Mouse (Mus musculus) cerebellum, postnatal 36 days (tissue): ENCODE data around the gene Rnf157.

Experiments used
- DNase-seq, 2 experiments: peaks; one replicate each; pipeline ENCODE4 v3.0.0; 2021 to 2022; ENCODE audit warnings: mixed read lengths in 2 of 2

Gene Rnf157

DNA sequence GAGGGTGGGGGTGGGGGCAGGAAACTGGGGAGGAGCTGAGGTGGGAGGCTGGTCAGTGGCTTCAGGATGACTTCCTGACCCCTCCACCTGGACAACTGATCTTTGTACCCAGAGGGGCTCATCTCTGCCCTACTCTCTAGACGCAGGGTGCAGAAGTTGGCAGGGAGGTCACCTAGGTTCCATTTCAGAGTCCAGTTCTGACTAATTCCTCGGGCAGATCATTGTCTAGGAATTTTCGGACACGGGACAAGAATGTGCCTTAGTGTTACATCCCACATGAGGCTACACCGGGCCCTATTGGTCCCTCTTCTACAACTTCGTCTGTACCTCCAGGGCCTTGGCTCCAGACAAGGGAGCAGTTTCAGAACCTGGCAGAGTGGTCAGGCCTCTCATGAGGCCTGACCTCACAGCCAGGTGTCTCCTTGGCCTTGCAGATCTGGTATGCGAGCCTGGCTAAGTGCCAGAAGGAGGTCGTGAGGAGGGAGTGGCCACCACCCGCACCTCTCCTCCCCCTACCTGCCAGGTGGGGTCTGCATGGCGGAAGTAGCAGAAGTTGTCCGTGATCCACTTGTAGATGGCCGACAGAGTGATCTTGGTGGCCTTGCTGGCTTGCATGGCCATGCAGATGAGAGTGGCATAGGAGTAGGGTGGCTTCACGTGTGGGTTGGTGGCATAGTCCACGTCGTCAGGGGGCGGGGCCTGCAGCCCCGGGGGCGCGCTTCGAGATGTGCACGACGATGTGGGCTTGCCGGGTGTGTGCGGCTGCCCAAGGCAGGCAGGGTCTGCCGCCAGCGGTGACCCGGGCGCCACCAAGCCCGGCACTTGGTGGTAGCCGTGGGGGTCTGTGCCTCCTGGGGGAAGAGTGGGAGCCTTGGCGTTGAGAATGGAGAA is 79.1 kb downstream of the Rnf157 start:
- no peak for DNase-seq

DNA sequence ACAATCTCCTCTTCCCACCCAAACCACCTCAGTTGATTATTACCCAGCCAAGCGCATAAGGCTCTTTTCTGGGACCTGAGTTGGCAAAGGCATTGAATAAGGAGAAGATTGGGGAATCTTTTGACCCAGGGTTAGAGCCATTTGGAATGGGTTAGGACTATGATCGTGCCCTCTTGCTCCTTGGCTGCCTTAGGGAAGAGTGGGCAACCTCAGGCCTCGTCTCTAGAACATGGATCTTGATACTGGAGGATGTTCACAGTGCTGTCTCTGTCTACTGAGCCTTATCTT is 79.9 kb downstream of the Rnf157 start:
- no peak for DNase-seq

DNA sequence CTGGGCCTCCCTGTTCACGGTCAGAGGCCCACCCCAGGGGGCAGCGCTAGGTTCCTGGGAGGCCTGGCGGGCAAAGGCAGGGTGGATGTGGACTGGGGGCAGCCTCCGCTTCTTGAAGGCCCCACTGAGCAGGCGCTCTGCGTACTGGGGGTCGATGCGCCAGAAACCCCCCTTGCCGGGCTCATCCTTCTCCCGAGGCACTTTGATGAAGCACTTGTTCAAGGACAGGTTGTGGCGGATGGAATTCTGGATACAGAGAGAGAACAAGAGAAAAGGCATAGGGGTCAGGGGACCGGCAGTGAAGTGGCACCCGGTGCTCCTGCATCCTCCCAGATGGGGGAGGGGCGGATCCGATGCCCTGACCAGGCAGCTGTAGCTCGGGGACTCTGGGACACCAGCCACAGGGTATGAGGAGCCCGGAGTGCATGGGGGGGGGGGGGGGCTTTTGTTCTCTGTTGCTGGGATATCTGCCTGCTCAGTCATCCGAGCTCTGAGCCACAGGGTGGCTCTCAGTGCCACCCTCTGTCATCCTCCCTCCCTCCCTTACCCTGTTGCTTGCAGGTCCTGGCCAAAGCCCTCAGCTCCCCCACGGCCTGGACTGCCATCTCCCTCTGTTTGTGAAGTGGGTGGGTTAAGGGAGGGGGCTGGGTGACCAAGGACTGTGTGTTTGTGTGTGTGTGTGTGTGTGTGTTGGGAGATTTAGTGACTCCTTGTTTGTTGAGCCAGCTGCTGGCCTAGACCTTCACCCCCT is 80.4 kb downstream of the Rnf157 start:
- peak in 1 of 2 experiments; percentile 28 for DNase-seq

GRCm38 (mm10) chr11:116330211-116330518 is 82.7 kb downstream of the Rnf157 start:
- DNase-seq = no peak

DNA sequence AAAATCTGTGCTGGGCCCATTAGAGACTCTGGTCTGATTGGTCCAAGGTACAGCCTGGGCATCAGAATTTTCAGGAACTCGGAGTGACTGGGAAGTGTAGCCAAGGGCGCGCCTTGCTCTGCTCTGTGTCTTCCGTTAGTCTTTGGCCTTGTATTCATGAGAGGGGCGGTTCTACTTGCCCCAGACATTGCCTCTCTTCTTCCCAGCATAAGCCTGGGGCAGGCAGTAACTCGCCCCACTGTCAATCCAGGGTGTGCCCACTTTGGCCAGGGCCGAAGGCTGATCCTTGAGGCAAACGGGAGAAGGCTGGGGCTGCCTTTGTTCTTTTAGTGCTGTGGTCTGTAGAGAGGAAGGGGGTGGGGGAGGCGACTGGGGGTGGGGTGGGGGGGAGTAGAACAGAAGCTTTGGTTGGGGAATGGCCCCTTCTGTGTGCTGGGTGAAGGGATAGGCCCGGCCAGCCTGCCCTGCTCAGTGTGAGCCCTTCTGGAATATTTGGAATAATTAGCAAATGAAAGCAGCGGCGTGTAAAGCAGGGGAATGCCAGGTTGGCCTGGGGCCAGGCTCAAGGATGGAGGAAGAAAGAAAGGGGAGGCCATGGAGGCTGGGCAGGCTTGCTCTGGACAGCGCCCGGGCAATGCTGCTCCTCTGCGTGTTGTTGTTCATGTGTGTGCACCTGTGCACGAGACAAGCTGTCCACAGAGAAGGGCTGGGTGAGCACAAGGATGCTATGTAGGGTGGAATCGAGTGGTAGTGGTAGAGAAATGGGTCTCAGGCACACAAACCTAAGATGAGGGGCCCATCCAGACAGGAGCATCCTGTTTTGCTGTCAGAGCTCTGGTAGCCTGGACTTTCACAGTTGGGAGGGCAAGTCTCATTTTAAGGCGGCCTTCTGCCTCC is 83.3 kb downstream of the Rnf157 start:
- peak in 1 of 2 experiments; percentile 22 for DNase-seq

DNA sequence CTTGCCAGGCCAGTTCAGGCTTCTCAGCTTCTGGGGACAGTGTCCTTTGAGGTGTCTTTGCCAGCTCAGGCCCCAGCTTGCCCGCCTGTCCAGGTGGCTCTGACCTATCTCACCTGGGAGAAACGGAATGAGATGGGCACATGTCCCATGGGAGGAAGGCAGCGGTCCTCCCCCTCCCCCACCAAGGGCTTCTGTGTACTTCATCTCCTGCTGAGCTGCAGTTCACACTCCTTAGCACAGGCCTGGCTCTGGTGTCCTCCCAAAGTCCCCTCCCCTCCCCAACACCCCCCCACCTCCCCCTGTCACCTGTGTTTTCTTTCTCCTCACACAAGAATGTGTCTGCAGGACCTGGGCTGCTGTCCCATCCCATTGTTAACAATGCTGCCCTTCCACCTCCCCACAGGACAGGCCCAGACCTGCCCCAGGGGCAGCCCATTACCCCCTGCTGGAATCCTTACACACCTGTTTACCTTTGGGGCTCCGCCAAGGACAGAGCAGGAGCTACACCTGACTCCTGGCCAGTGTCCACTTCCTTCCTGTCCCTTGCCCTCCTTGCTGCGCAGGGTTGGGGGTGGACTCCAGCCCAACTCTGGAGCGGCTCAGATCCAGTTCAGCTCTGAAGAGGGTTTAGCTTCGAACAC is 85.7 kb downstream of the Rnf157 start:
- no peak for DNase-seq

- DNase-seq = peak; percentile 81 to 87
Measured at GRCm38 (mm10) chr11:116318719-116319659, 93.8 kb downstream of the Rnf157 start.

- DNase-seq = no peak
Measured at GRCm38 (mm10) chr11:116312359-116312758, 100.5 kb downstream of the Rnf157 start.

DNA sequence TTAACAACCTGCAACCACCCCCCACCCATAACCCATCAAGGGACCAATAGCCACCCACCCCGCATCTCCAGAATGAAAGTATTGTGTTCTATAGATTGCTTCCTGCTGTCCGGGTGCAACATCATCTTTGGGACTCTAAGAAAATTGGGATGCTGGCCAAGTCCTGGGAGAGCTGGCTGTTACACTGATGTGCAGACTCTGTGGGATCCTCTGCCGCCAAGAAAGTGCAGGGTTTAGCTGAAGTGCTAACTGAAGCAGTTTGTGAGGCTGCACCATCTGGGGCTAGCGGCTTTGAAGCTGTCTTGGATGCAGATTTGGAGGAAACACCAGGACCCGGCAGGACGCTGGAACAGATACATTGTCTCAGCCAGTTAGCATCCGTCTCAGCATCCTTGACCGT is 101.7 kb downstream of the Rnf157 start:
- no peak for DNase-seq

DNA sequence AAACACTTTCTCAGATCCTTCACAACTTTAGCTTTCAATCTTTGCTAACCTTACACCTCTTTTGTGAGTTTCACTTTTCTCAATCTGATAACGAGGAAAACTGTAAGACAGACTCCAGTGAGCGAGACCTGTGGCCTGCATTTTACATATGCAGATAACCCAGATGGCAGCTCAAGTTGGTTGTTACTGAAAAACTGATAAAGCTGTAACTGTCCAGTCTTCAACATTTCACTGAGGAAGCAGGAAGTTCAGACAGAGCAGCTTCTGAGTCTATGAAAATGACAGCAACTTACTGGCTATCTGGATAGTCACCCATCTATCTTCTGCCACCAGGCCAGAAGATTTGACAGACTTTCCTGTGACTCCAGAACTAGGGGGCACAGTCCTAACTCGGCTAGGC is 103.2 kb downstream of the Rnf157 start:
- no peak for DNase-seq

GRCm38 (mm10) chr11:116307762-116308531 is 104.9 kb downstream of the Rnf157 start:
- no peak for DNase-seq

- no peak for DNase-seq
Measured at GRCm38 (mm10) chr11:116307019-116307725, 105.7 kb downstream of the Rnf157 start, which contains the start of gene Exoc7. TSS of gene Exoc7 (minus strand) at chr11:116307233.

- peak; percentile 91 to 94 for DNase-seq
Measured at GRCm38 (mm10) chr11:116306126-116306982, 106.5 kb downstream of the Rnf157 start.

- DNase-seq = no peak
Measured at GRCm38 (mm10) chr11:116305423-116305822, 107.4 kb downstream of the Rnf157 start.

DNA sequence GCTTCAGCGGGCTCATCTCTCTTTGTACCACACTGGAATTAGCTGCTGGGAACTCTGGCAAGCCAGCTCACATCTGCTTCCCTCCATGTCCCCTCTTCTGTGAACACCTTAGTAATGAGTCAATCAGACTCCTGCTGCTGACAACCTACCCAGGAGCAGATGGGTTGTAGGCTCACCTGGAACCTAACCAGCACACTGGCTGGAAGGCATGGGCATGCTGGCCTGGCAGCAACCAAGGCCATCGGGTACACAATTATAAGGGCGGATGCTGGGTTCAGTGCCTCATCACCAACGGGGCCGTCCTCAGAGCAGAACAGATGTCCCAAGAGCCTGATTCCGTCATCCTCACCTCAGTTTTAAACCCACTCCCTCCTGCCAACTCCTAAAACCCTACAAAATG is 114.2 kb downstream of the Rnf157 start:
- peak; percentile 69 to 72 for DNase-seq

DNA sequence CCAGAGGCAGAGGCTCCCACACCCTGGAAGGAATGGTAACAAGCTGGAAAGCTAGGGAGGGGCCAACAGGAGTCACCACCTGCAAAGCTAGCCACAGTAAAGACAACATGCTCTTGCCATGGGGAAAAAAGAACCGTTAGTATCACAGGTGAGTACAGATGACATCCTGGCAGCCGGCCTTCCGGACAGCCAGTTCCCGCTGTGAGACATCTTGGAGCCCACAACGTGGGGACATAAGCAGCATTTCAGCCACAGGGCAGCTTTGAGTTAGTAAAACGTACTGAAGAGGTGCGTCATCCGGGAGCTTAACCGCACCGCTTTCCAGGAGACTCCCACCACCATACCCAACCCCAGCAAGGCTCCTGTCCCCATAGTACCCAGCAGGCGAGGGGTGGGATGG is 114.6 kb downstream of the Rnf157 start:
- peak; percentile 72 to 75 for DNase-seq

GRCm38 (mm10) chr11:116297017-116297416 is 115.8 kb downstream of the Rnf157 start:
- peak in 1 of 2 experiments; percentile 20 for DNase-seq

DNA sequence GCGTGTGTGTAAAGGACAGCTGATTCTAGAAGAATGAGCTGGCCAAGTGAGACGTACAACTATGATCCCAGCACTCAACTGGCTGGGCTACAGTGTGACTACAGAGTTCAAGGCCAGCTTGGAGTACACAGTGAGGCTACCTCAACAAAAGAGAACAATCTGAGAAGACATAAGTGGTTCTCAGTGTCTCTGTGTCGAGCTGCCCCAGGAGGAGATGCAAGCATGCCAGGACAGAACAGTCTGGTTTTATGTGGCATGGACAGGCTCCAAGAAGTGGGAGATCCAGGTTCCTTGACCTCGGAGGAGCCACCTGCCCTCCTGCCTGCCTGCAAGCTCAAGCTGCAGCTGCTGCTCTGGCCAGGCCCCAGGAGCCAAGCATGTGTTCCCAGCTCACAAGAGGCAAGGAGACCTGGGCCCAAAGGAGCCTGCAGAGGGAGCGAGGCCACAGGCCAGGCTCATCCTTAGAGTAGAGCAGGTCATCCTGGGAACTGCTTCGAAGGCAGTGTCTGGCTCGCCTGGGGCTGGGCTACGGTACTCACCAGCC is 116.6 kb downstream of the Rnf157 start:
- DNase-seq = peak in 1 of 2 experiments; percentile 17

DNA sequence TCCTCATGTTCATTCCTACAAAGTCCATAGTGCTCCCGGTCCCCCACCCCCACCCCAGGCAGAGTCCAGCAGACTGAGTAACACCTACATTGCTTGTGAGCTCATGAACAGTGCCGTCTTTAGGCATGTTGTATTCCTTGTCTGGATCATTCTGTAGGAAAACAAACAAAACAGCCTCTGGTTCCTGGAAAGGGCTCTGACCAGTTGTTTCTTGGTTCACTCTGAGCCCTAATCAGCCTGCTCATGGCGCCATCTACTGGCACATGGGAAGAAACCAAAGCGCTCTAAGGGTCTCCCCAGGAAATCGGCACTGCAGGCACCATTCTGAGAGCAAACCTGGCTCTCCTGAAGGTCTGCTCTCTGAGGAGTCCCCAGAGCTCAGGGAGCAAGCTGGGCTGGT is 118.5 kb downstream of the Rnf157 start:
- DNase-seq = peak; percentile 47 to 60
